Mouse (Mus musculus) heart, adult 2 months (tissue): ENCODE measurements around the gene Foxp4.

ENCODE experiments used
- CTCF ChIP-seq: fragments of 200-600 bp; IDR thresholded peaks from 2 replicates; pipeline ENCODE4 v1.8.1; 2022; ENCODE audit warnings: antibody characterized with exemption, mild to moderate bottlenecking, moderate library complexity
- POLR2A ChIP-seq: fragments of 200-500 bp; IDR thresholded peaks from 2 replicates; pipeline ENCODE4 v1.6.1; 2011; ENCODE audit warnings: mild to moderate bottlenecking, low read depth, low read length, control low read depth; ENCODE audit not compliant: insufficient read depth

GRCm38 (mm10) chr17:47850639-47851314 lies 73.7 kb downstream of the Foxp4 start:
- TF ChIP-seq CTCF (no peak), POLR2A (no peak)
